21 mouse cellular contexts compared by ENCODE assay signal in the genomic region with DNA sequence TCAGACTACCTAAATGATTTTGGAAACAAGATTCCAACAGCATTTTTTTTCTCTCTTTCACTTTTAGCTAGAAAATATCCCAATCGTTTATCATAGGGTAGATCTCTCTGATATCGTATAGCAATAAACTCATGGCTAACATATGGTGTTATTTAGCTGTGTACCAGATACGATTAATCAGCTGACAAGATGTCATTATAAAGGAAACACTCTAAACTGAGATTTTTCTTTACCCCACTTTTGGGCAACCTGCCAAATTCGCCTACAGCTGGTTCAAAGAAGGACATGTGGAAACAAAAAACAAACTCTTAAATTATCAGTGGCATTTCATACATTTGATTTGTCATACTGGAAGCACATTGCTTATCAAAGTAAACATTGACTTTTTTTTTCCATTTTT.
DNase-seq lines count a peak whose midpoint lies in the region; ATAC-seq and TF ChIP-seq lines count a peak whose summit lies in the region.
"Had no signal": no experiment of that assay in that cellular context is flagged by ENCODE, and none has a peak within 500 bp of the region (broad histone marks: within the 10 kb centered on the region; RNA-seq: fewer than 3 reads in every experiment).

No protein-coding gene starts in this region.

- no peaks in the 10 kb centered on the region for H3K27me3 ChIP-seq in embryonic facial prominence, embryonic 11.5 days (ENCODE audit: control insufficient read depth, insufficient read depth, low read length)
- no peaks in the 10 kb centered on the region for H3K27me3 ChIP-seq in embryonic facial prominence, embryonic 10.5 days (replicated peaks; ENCODE audit: low read depth, poor library complexity, severe bottlenecking)
- H3K27me3 ChIP-seq in stomach, postnatal 0 days (ENCODE audit: control insufficient read depth, insufficient read depth, low read length), result no peaks in the 10 kb centered on the region
- H3K27me3 ChIP-seq: embryonic facial prominence, embryonic 15.5 days; hindbrain, embryonic 12.5 days; limb, embryonic 12.5 days; liver, embryonic 12.5 days had no signal

- WGBS in embryonic facial prominence, embryonic 11.5 days, result 68% methylated on average over 4 of the region's 4 CpGs
- 79% methylated on average over 4 of the region's 4 CpGs for WGBS in embryonic facial prominence, embryonic 10.5 days
- WGBS in stomach, postnatal 0 days, result 37% methylated on average over 4 of the region's 4 CpGs

- TF ChIP-seq CTCF in stomach, postnatal 0 days (IDR thresholded peaks at IDR 0.05; ENCODE audit: low read depth), result no peak

- no peak for TF ChIP-seq EP300 in stomach, postnatal 0 days (optimal IDR thresholded peaks at IDR 0.05)

- H3K36me3 ChIP-seq in embryonic facial prominence, embryonic 11.5 days (replicated peaks; ENCODE audit: control insufficient read depth, insufficient read depth, low read depth, low read length), result no peaks in the 10 kb centered on the region
- no peaks in the 10 kb centered on the region for H3K36me3 ChIP-seq in embryonic facial prominence, embryonic 10.5 days (replicated peaks)
- no peaks in the 10 kb centered on the region for H3K36me3 ChIP-seq in stomach, postnatal 0 days (ENCODE audit: control insufficient read depth, insufficient read depth, low read length)
- H3K36me3 ChIP-seq: embryonic facial prominence, embryonic 15.5 days; G1E; hindbrain, embryonic 12.5 days; limb, embryonic 12.5 days; liver, embryonic 12.5 days had no signal

- peak; percentile 51 for DNase-seq in embryonic facial prominence, embryonic 11.5 days (ENCODE audit: low spot score)
- no peak for DNase-seq in embryonic facial prominence, embryonic 10.5 days (ENCODE audit: low spot score)
- peak; percentile 3 to 4 for DNase-seq in kidney, postnatal 4 days
- no peak for DNase-seq in kidney, adult 9 months
- peak; percentile 3 to 26 for DNase-seq in right cerebral cortex, adult 2 months (ENCODE audit: low spot score in 2 of 2)
- no peak for DNase-seq in right cerebral cortex, postnatal 36 days (ENCODE audit: low spot score in 2 of 2)
- no peak for DNase-seq in stomach, postnatal 0 days (ENCODE audit: low spot score)
- DNase-seq: adrenal gland, postnatal 36 days; cerebellum, adult 2 months; cerebellum, postnatal 36 days; heart, postnatal 10 days; lung, adult 2 months; retina, postnatal 1 day; thymus, adult 2 months had no signal

- ATAC-seq in embryonic facial prominence, embryonic 11.5 days (replicated peaks; ENCODE audit: insufficient number of reproducible peaks, low FRiP score, low TSS enrichment, low read depth), result no peak
- no peak for ATAC-seq in inflammation-experienced regulatory T-cells, adult 6 months
- ATAC-seq in stomach, postnatal 0 days (ENCODE audit: low FRiP score, low TSS enrichment), result no peak
- ATAC-seq: liver, embryonic 12.5 days had no signal

- H3K9me3 ChIP-seq in embryonic facial prominence, embryonic 11.5 days (replicated peaks; ENCODE audit: control insufficient read depth, low read length), result no peaks in the 10 kb centered on the region
- H3K9me3 ChIP-seq in embryonic facial prominence, embryonic 10.5 days, result no peaks in the 10 kb centered on the region
- 0 out of 2 replicates have a peak, but pooled peaks cover 3% of the 10 kb centered on the region for H3K9me3 ChIP-seq in stomach, postnatal 0 days (ENCODE audit: control insufficient read depth, low read length)
- H3K9me3 ChIP-seq: embryonic facial prominence, embryonic 15.5 days; G1E; hindbrain, embryonic 12.5 days; limb, embryonic 12.5 days; liver, embryonic 12.5 days had no signal

- no peaks in the 10 kb centered on the region for H3K4me1 ChIP-seq in embryonic facial prominence, embryonic 11.5 days (ENCODE audit: control insufficient read depth, insufficient read depth, low read length)
- H3K4me1 ChIP-seq in embryonic facial prominence, embryonic 10.5 days, result no peaks in the 10 kb centered on the region
- no peaks in the 10 kb centered on the region for H3K4me1 ChIP-seq in stomach, postnatal 0 days (replicated peaks; ENCODE audit: control insufficient read depth, insufficient read depth)
- H3K4me1 ChIP-seq: embryonic facial prominence, embryonic 15.5 days; hindbrain, embryonic 12.5 days; limb, embryonic 12.5 days; liver, embryonic 12.5 days had no signal

- no peak overlapping the region for H3K4me2 ChIP-seq in embryonic facial prominence, embryonic 11.5 days (ENCODE audit: low read depth, low read length)
- no peak overlapping the region for H3K4me2 ChIP-seq in stomach, postnatal 0 days (replicated peaks; ENCODE audit: low read depth)
- H3K4me2 ChIP-seq: embryonic facial prominence, embryonic 15.5 days; heart, embryonic 11.5 days; hindbrain, embryonic 12.5 days; limb, embryonic 12.5 days; liver, embryonic 12.5 days had no signal

- no peak overlapping the region for H3K27ac ChIP-seq in embryonic facial prominence, embryonic 11.5 days (replicated peaks; ENCODE audit: low read depth, low read length)
- H3K27ac ChIP-seq in embryonic facial prominence, embryonic 10.5 days (replicated peaks), result no peak overlapping the region
- no peak overlapping the region for H3K27ac ChIP-seq in stomach, postnatal 0 days (replicated peaks)
- H3K27ac ChIP-seq: embryonic facial prominence, embryonic 15.5 days; hindbrain, embryonic 12.5 days; limb, embryonic 12.5 days; liver, embryonic 12.5 days had no signal

- no peak overlapping the region for H3K4me3 ChIP-seq in embryonic facial prominence, embryonic 11.5 days (ENCODE audit: low read depth, low read length)
- H3K4me3 ChIP-seq in embryonic facial prominence, embryonic 10.5 days, result no peak overlapping the region
- no peak overlapping the region for H3K4me3 ChIP-seq in stomach, postnatal 0 days (ENCODE audit: low read depth, low read length)
- H3K4me3 ChIP-seq: embryonic facial prominence, embryonic 15.5 days; hindbrain, embryonic 12.5 days; limb, embryonic 12.5 days; liver, embryonic 12.5 days had no signal

- H3K9ac ChIP-seq in embryonic facial prominence, embryonic 11.5 days (replicated peaks; ENCODE audit: low read length), result no peak overlapping the region
- no peak overlapping the region for H3K9ac ChIP-seq in stomach, postnatal 0 days (ENCODE audit: low read length)
- H3K9ac ChIP-seq: embryonic facial prominence, embryonic 15.5 days; hindbrain, embryonic 12.5 days; limb, embryonic 12.5 days; liver, embryonic 12.5 days had no signal

Comparison
In these comparisons a context has a peak if more than half of its experiments do, and no peak if none do; other contexts are left out.
1. DNase-seq: peak in embryonic facial prominence, embryonic 11.5 days (single experiment), kidney, postnatal 4 days (2 of 2) and right cerebral cortex, adult 2 months (2 of 2); none in embryonic facial prominence, embryonic 10.5 days (single experiment), kidney, adult 9 months (single experiment), right cerebral cortex, postnatal 36 days (0 of 2) and stomach, postnatal 0 days (single experiment).